ENCODE assay signal across 22 mouse cellular contexts in genomic region chr6:108519327-108519726, GRCm38 (mm10).
"Had no signal": no experiment of that assay in that cellular context is flagged by ENCODE, and none has a peak within 500 bp of the region (broad histone marks: within the 10 kb centered on the region; RNA-seq: fewer than 3 reads in every experiment).

No protein-coding gene starts in this region.

- ATAC-seq: hindbrain, postnatal 0 days; intestine, embryonic 16.5 days; liver, embryonic 12.5 days had no signal

- H3K9ac ChIP-seq: forebrain, postnatal 0 days; heart, embryonic 13.5 days; heart, embryonic 15.5 days; hindbrain, embryonic 13.5 days; hindbrain, embryonic 15.5 days; limb, embryonic 13.5 days; limb, embryonic 15.5 days; liver, embryonic 12.5 days; liver, embryonic 14.5 days had no signal

- DNase-seq: forebrain, postnatal 0 days; gastrocnemius, postnatal 36 days; heart, adult 11 months; heart, adult 2 months; heart, postnatal 14 days; heart, postnatal 36 days; kidney, postnatal 14 days; layer of hippocampus, adult 9-11 months; layer of hippocampus, postnatal 36 days; left cerebral cortex, postnatal 4 days; lung, adult 18-20 months had no signal

- H3K27ac ChIP-seq: heart, adult 2 months; heart, embryonic 13.5 days; heart, embryonic 15.5 days; hindbrain, embryonic 13.5 days; hindbrain, embryonic 15.5 days; hindbrain, postnatal 0 days; limb, embryonic 13.5 days; limb, embryonic 15.5 days; liver, embryonic 12.5 days; liver, embryonic 14.5 days had no signal

- H3K36me3 ChIP-seq: hindbrain, embryonic 15.5 days had no signal

- H3K4me2 ChIP-seq: heart, embryonic 11.5 days; heart, embryonic 13.5 days; heart, embryonic 15.5 days; hindbrain, embryonic 13.5 days; hindbrain, embryonic 15.5 days; limb, embryonic 13.5 days; limb, embryonic 15.5 days; liver, embryonic 12.5 days had no signal

- H3K9me3 ChIP-seq: heart, embryonic 13.5 days; heart, embryonic 15.5 days; hindbrain, embryonic 13.5 days; hindbrain, embryonic 15.5 days; limb, embryonic 13.5 days; limb, embryonic 15.5 days; liver, embryonic 12.5 days had no signal

- H3K4me3 ChIP-seq: heart, adult 2 months; heart, embryonic 13.5 days; heart, embryonic 15.5 days; hindbrain, embryonic 13.5 days; hindbrain, embryonic 15.5 days; limb, embryonic 13.5 days; limb, embryonic 15.5 days; liver, embryonic 12.5 days had no signal

- H3K27me3 ChIP-seq: heart, embryonic 13.5 days; heart, embryonic 15.5 days; hindbrain, embryonic 13.5 days; hindbrain, embryonic 15.5 days; limb, embryonic 13.5 days; limb, embryonic 15.5 days; liver, embryonic 12.5 days had no signal
